ENCODE assay signal across 17 mouse cellular contexts in genomic region chr3:99131973-99132372, GRCm38 (mm10). TPM values are rescaled to one million over a fixed set of nuclear protein-coding genes. Genes with fewer than 3 reads are reported as not detected.
A peak's percentile ranks its signal among the peaks of the same experiment; 100 is the strongest.
DNase-seq lines count a peak whose midpoint lies in the region; TF ChIP-seq lines count a peak whose summit lies in the region.
"Had no signal": no experiment of that assay in that cellular context is flagged by ENCODE, and none has a peak within 500 bp of the region (broad histone marks: within the 10 kb centered on the region; RNA-seq: fewer than 3 reads in every experiment).

No protein-coding gene starts in this region.

- intact Hi-C loops in left cerebral cortex, postnatal 14 days (cut with DNase I), result no loop called here

- H3K4me3 ChIP-seq in cerebellum, adult 2 months (replicated peaks; ENCODE audit: insufficient read depth, low read depth, low read length), result no peak overlapping the region
- H3K4me3 ChIP-seq: embryonic facial prominence, embryonic 13.5 days; liver, embryonic 15.5 days; midbrain, embryonic 13.5 days; myocyte had no signal

- H3K4me1 ChIP-seq in cerebellum, adult 2 months (ENCODE audit: control insufficient read depth, insufficient read depth, low read length), result no peaks in the 10 kb centered on the region
- H3K4me1 ChIP-seq: embryonic facial prominence, embryonic 13.5 days; liver, embryonic 15.5 days; midbrain, embryonic 13.5 days had no signal

- TF ChIP-seq POLR2A in cerebellum, adult 2 months (IDR thresholded peaks at IDR 0.05; ENCODE audit: borderline replicate concordance, insufficient read depth, low read length), result no peak

- peak; percentile 85 for DNase-seq in right cerebral cortex, adult 18-20 months
- no peak for DNase-seq in right cerebral cortex, postnatal 4 days
- DNase-seq in layer of hippocampus, adult 9-10 months (ENCODE audit: low spot score), result peak; percentile 7
- DNase-seq in left cerebral cortex, postnatal 14 days (ENCODE audit: low spot score in 2 of 2), result peak; percentile 52 to 87
- peak; percentile 96 for DNase-seq in telencephalon, adult 2 months (ENCODE audit: low read depth, low spot score)
- no peak for DNase-seq in cerebellum, adult 2 months
- no peak for DNase-seq in kidney, postnatal 14 days
- no peak for DNase-seq in testis, postnatal 10 days (ENCODE audit: low spot score)
- DNase-seq: adrenal gland, postnatal 36 days; cerebellum, adult 9-10 months; heart, postnatal 4 days; kidney, postnatal 36 days; thymus, postnatal 4 days had no signal

- WGBS in cerebellum, adult 2 months, result 76% methylated on average over 4 of the region's 4 CpGs

- no peaks in the 10 kb centered on the region for H3K27me3 ChIP-seq in cerebellum, adult 2 months (ENCODE audit: control insufficient read depth, insufficient read depth, low read length)
- H3K27me3 ChIP-seq: embryonic facial prominence, embryonic 13.5 days; liver, embryonic 15.5 days; midbrain, embryonic 13.5 days had no signal

- TF ChIP-seq CTCF in cerebellum, adult 2 months (IDR thresholded peaks at IDR 0.05; ENCODE audit: borderline replicate concordance, insufficient read depth, low read depth, low read length), result no peak

- no peak overlapping the region for H3K27ac ChIP-seq in cerebellum, adult 2 months (ENCODE audit: insufficient read depth, low read length)
- H3K27ac ChIP-seq: embryonic facial prominence, embryonic 13.5 days; liver, embryonic 15.5 days; midbrain, embryonic 13.5 days had no signal

RNA-seq across cellular contexts. Expression of gene Wars2, which starts 8.9 kb away (rescaled TPM):
- total RNA-seq in left cerebral cortex, postnatal 14 days (2021), result 1 to 10 TPM; 7.6 to 8.5 TPM
- polyA plus RNA-seq in cerebellum, adult 2 months (2012; rRNA removed), result 4.4 and 4.9 TPM in 2 replicates

Comparison
In these comparisons a context has a peak if more than half of its experiments do, and no peak if none do; other contexts are left out.
1. DNase-seq: peak in right cerebral cortex, adult 18-20 months (single experiment), layer of hippocampus, adult 9-10 months (single experiment), left cerebral cortex, postnatal 14 days (2 of 2) and telencephalon, adult 2 months (single experiment); none in right cerebral cortex, postnatal 4 days (single experiment), cerebellum, adult 2 months (0 of 2), kidney, postnatal 14 days (single experiment) and testis, postnatal 10 days (single experiment).